Mouse (Mus musculus): ENCODE measurements at regions not wholly inside any gene's neighbourhood (a gene's known extent, or its start where the extent isn't known, plus 50 kb on each side); places are given as distances from the start of the nearest gene placed in this dataset.

DNA sequence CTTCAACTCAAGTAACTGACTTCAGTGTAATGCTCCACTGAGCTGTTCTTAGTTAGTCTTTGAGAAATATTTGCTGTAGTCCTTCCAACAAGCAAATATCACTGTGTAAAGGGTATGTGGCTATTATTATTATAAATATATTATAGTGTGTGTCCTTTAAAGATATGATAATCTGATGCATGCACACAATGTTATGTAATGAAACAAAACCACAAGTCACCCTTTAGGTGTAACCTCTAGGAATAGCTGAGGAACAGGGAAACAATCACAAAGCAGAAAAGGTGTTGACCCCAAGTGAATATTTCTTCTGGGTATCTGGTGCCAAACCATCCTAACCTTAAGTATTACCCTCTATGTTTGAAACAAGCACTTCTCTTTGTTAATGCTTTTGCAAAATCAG lies 603.6 kb upstream of the Arid1b start:
- ATAC-seq (replicated peaks; ENCODE audit: poor library complexity) = peak; percentile 63

DNA sequence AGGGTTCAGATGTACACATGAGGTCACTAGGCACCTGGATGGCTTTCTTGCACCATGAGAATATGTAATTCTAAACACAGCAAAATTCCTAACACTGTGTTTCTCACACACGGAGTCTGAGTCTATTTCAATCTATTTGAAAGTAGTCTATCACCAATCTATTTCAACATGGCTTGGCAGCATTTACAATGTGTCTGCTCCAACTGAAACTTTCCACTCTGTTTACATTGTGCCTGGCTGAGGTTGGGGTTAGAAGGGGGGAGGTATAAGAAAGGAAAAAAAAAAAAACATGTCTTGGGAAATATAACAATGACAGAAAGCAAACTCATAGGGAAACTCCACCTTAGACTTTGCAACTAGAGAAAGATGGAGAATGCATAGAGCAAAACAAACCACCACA lies 602.9 kb upstream of the Arid1b start:
- no peak for ATAC-seq (replicated peaks; ENCODE audit: poor library complexity)

GRCm38 (mm10) chr17:4396119-4396518 lies 598.0 kb upstream of the Arid1b start:
- ATAC-seq (replicated peaks; ENCODE audit: poor library complexity) = peak; percentile 90

GRCm38 (mm10) chr17:4417686-4418085 lies 576.4 kb upstream of the Arid1b start:
- ATAC-seq (replicated peaks; ENCODE audit: poor library complexity) = no peak

GRCm38 (mm10) chr17:4424451-4425168 lies 569.5 kb upstream of the Arid1b start:
- ATAC-seq (replicated peaks; ENCODE audit: poor library complexity) = 0 out of 2 replicates have a peak, but pooled peaks have one; percentile 37

DNA sequence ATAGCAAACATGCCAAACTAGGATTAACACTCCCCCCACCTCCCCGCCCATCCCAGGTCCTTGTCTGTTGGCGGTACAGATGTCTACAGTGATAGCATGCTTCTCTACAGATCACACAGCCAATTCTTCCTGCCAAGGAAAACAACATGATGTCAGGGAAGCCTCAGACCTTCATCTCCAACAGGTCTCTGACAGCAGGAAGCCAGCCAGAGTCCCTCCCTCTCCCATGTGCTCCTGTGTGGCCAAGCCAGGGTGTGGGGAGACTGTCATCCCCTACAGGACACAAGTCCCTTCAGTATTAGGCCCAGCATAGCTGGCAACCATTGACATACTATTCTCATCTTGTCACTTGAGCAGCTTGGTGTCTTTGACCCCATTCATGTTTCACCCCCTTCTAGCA lies 568.8 kb upstream of the Arid1b start:
- peak; percentile 74 for ATAC-seq (replicated peaks; ENCODE audit: poor library complexity)

- ATAC-seq (replicated peaks; ENCODE audit: poor library complexity) = no peak
Measured at GRCm38 (mm10) chr17:4429036-4429435, 565.1 kb upstream of the Arid1b start.

DNA sequence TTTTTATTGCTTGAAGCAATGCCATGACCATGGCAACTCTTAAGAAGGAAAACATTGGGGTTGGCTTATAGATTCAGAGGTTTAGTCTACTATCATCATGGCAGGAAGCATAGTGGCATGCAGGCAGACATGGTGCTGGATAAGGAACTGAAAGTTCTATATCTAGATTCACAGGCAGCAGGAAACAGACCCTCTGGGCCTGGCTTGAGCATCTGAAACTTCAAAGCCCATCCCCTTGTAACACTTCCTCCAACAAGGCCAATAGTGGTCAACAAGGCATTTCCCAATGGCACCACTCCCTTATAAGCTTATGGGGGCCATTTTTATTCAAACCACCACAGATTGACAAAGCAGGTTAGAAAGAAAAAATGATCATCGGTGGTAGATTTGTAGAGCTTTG lies 548.5 kb upstream of the Arid1b start:
- peak; percentile 85 for ATAC-seq (replicated peaks; ENCODE audit: poor library complexity)

DNA sequence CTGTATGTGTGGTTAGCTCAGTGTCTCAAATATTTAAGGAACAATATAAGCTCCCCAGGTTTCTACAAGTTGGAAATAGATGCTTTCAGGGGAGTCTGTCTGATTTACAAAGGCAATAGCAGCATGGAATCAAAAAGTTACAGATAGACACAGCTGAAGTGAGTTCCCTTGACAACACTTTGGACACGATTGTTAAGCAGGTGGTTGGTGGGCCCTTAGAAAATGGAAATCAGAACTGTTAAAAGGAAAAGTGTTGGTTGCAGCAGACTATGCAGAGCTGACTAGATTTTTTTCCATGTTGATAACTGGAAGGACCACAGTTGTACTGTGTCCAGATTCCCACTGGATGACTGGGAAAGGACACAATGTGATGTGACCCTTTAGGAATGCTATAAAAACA lies 536.6 kb upstream of the Arid1b start:
- no peak for ATAC-seq (replicated peaks; ENCODE audit: poor library complexity)

- ATAC-seq (replicated peaks; ENCODE audit: poor library complexity) = no peak
Measured at GRCm38 (mm10) chr17:4461541-4461940, 532.6 kb upstream of the Arid1b start.

- no peak for ATAC-seq (replicated peaks; ENCODE audit: poor library complexity)
Measured at GRCm38 (mm10) chr17:4464286-4464880, 529.7 kb upstream of the Arid1b start.

DNA sequence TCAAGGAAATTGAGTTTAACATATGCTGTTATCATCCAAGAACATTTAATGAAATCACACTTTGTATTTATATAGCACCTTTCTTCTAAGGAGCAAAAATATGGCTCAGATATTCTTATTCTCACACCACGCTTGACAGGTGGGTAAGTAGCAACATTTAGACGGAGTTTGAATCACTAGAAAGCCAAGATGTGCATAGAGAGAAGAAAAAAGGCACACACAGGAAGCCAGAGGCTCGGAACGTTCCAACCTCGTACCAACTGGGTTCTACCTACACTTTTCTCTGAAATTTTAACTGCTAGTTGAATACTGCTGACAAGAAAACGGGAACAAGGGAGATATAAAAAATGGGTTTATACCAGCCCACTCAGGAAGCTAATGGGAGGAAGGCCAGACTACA lies 528.4 kb upstream of the Arid1b start:
- ATAC-seq (replicated peaks; ENCODE audit: poor library complexity) = no peak

DNA sequence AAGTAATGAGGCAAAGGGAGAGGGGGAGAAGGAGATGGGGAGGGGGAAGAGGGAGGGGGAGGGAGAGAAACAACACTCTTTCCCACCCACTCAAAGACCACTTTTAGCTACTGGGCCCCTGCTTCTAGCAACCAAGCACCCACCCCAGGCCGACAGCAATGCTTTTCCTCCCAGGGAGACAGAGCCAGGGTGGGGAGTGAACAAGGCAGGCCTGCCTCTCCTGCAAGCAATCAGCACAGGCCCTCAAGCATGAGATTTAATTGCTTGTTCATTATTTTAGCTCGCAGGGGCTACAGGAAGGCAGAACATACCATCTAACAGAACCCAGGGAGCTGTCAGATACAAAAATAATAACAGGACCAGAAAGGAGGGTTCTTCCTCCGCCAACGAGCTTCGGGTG lies 521.7 kb upstream of the Arid1b start:
- ATAC-seq (replicated peaks; ENCODE audit: poor library complexity) = no peak

GRCm38 (mm10) chr17:4474350-4474749 lies 519.8 kb upstream of the Arid1b start:
- ATAC-seq (replicated peaks; ENCODE audit: poor library complexity) = peak; percentile 73

GRCm38 (mm10) chr17:4475665-4476064 lies 518.5 kb upstream of the Arid1b start:
- peak; percentile 49 for ATAC-seq (replicated peaks; ENCODE audit: poor library complexity)

GRCm38 (mm10) chr17:4494392-4494791 lies 499.7 kb upstream of the Arid1b start:
- 0 out of 2 replicates have a peak, but pooled peaks have one; percentile 17 for ATAC-seq (replicated peaks; ENCODE audit: poor library complexity)

- no peak for ATAC-seq (replicated peaks; ENCODE audit: poor library complexity)
Measured at GRCm38 (mm10) chr17:4500504-4500903, 493.6 kb upstream of the Arid1b start.

DNA sequence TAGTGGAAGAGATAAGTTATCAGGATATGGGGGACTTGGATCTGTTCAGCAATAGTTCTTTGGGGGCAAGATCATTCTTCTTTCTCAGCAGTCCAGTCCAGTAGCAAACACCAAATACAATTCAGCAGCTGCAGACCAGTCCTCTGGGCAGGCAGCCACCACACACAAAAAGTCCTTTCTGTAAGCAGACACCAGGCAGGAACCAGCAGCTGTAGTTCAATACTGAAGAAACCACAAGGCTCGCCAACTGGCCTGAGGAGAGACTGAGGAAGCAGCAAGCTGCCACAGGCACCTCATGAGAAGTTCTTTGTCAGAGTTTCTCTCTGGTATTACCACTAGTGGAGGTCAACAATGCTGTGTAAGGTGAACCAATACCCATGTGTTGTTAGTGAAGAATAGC lies 493.1 kb upstream of the Arid1b start:
- ATAC-seq (replicated peaks; ENCODE audit: poor library complexity) = no peak

- no peak for ATAC-seq (replicated peaks; ENCODE audit: poor library complexity)
Measured at GRCm38 (mm10) chr17:4504951-4505350, 489.2 kb upstream of the Arid1b start.

DNA sequence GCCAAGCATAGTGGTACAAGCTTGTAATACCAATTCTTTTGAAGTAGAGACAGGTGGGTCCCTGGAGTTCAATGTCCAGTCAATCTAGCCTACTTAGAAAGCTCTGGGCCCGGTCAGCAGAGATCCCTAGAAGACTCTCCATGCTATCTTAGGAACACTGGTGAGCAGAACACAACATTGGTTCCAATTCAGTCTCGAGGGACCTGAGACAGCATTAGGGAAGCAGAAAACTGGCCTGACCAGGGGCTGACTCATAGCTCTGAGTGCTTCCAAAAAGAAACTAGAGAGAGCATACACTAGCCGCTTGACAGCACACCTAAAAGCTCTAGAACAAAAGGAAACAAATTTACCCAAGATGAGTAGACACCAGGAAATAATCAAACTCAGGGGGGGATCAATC lies 484.6 kb upstream of the Arid1b start:
- no peak for ATAC-seq (replicated peaks; ENCODE audit: poor library complexity)

GRCm38 (mm10) chr17:4516141-4516540 lies 478.0 kb upstream of the Arid1b start:
- no peak for ATAC-seq (replicated peaks; ENCODE audit: poor library complexity)

DNA sequence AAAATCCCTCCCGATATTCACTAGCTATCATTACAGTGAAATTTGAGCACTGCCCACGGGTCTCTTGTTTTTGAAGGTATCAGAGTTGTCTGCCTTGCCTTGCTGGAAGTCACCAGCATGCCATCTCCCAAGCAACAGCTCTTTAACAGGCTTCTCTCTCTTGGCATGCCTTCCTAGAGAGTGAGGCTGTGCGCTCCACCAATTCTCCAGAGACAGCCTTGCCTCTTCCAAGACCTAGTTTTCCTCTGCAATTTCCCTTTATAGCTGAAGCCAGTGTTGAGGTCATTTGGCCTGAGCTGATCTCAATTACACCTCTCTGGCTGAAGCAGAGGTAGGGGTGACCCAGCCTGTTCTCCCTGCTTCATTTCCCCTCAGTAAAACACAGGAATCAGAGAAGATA lies 477.3 kb upstream of the Arid1b start:
- ATAC-seq (replicated peaks; ENCODE audit: poor library complexity) = no peak

DNA sequence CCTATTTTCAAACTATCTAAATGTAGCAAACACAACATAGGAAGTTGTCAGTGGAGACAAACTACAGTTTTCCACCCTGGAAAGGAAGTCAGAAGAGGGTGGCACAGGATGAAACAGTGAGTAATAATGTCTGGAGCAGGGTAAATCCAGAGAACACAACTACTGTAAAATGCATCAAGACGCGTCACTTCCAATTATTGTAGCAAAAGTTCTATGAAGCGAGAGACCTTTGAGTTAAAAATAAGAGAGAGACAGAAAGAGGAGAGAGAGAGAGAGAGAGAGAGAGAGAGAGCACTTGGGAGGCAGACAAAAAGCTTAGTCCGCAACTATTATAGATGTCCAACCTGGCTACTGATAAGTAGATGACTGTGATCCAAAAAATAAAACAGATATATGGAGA lies 473.1 kb upstream of the Arid1b start:
- ATAC-seq (replicated peaks; ENCODE audit: poor library complexity) = no peak
